Mouse (Mus musculus) heart, adult 2 months (tissue): Measurements from ENCODE around the gene Gm3411. TPM values are rescaled to one million over a fixed set of nuclear protein-coding genes. Genes with fewer than 3 reads are reported as not detected.
"Not testable (repeated sequence)": the region's sequence is repeated elsewhere in the genome, so short reads cannot be mapped to it uniquely, and the experiment has no call there.

ENCODE experiments used
- DNase-seq, 2 experiments: peaks; one replicate each; pipeline ENCODE4 v3.0.0; 2021
- H3K27ac ChIP-seq: fragments of 200-600 bp; 2 replicates; pipeline ENCODE4 v1.8.1; 2022
- H3K27me3 ChIP-seq: fragments of 200-500 bp; 2 replicates; pipeline ENCODE4 v1.6.1; 2012; ENCODE audit warnings: mild to moderate bottlenecking, low read length, inconsistent platforms, mixed read lengths; ENCODE audit not compliant: control insufficient read depth, insufficient read depth
- H3K36me3 ChIP-seq: fragments of 200-500 bp; 2 replicates; pipeline ENCODE4 v1.6.1; 2012; ENCODE audit warnings: low read length, inconsistent platforms; ENCODE audit not compliant: control insufficient read depth, insufficient read depth
- H3K4me1 ChIP-seq: fragments of 200-500 bp; 2 replicates; pipeline ENCODE4 v1.6.1; 2011; ENCODE audit warnings: low read length; ENCODE audit not compliant: control insufficient read depth, insufficient read depth
- H3K4me3 ChIP-seq: fragments of 200-600 bp; 2 replicates; pipeline ENCODE4 v1.8.1; 2022
- H3K79me2 ChIP-seq: fragments of 200-500 bp; replicated peaks from 2 replicates; pipeline ENCODE4 v1.6.1; 2012; ENCODE audit warnings: mild to moderate bottlenecking, inconsistent platforms, low read length, moderate library complexity, mixed read lengths; ENCODE audit not compliant: control insufficient read depth, insufficient read depth
- H3K9ac ChIP-seq: fragments of 200-500 bp; 2 replicates; pipeline ENCODE4 v1.6.1; 2012; ENCODE audit warnings: low read depth, mild to moderate bottlenecking, control low read depth, inconsistent platforms, low read length, mixed read lengths
- WGBS: fragments of 180-500 bp; shearing (Covaris S2); methylation state at CpG from one replicate; pipeline ENCODE4 v1.1.7; 2018; 5-methylcytosine and 5-hydroxymethylcytosine counted together
- intact Hi-C: fragments of 180-260 bp; cut with DNase I; formaldehyde crosslinking; loops from one replicate; pipeline ENCODE4 v1.15.1; 2025
- long read RNA-seq: library from polyadenylated mRNA; stranded (forward); transcript quantifications from one replicate; pipeline ENCODE4 v2.0.0, GENCODE M21; 2021
- polyA plus RNA-seq: library from polyadenylated mRNA; depleted of rRNA; stranded (reverse); fragments of >200 nt; gene quantifications from 2 replicates; pipeline ENCODE4 v1.2.3, GENCODE M21; 2012; rRNA removed
- total RNA-seq, 2 experiments: library from RNA; stranded (reverse); gene quantifications; 2 replicates each; pipeline ENCODE4 v1.2.3; 2021

The Gm3411 gene
- not detected for total RNA-seq
- 0.20 and 1.6 TPM in 2 replicates for polyA plus RNA-seq
- long read RNA-seq: 0 reads

DNA sequence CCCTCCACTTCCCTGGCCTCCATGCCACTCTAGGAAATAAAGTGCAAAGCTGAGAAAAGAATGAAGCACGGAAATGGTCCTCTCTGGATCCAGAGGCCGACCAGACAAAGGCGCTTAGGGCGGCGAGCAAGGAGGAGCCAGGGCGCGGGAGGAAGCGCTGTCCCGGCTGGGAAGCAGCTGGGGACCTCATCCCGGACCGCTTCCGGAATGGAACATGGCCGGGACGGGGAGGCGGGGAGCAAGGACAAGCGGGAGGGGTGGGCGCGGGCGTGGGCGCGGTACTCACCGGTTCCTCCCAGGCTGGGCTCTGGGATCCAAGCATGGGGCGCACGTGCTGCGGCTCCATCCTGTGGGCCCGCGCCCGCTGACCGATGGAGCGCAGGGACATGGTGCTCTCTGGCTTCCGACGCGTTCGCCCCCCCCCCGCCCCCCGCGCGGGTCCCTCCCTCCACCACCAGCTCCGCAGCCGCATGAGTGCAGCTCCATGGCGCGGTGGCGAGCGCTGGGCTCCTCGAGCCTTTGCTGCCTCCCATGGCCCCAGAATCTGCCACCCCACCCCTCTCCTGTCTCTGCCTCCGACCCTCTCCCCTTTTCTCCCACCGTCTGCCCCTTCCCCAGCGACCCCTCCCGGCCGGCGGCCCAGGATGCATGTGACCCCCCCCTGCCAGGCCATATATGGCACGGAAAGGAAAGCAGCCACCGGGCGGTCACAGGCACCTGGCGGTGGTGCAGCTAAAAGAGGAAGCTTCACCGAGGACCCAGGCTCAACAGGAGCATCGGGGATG, at the start of gene Gm3411:
Gm3411 (minus strand) TSS at position 320 of the 785 bp plus-strand sequence.
- H3K9ac ChIP-seq, H3K27me3 ChIP-seq, intact Hi-C loops, H3K36me3 ChIP-seq, H3K4me1 ChIP-seq, H3K79me2 ChIP-seq: not testable (repeated sequence)
- peak; percentile 73 to 79 for DNase-seq
- WGBS: 3% methylated on average over 57 of the region's 57 CpGs
- Histone ChIP-seq H3K4me3 (peak within 1 kb of the TSS; percentile 43), H3K27ac (peak within 1 kb of the TSS; percentile 70)

GRCm38 (mm10) chr14:6304743-6305142, 17.7 kb upstream of the Gm3411 start, which contains the start of gene Gm21103:
Gene Gm21103, minus strand, starts transcription at chr14:6304843.
- WGBS: 64% methylated on average over 2 of the region's 2 CpGs
- not testable (repeated sequence) for H3K27ac ChIP-seq, DNase-seq

GRCm38 (mm10) chr14:6219192-6219591, 67.9 kb downstream of the Gm3411 start, which contains the start of gene Gm21560:
Gene Gm21560, minus strand, starts transcription at chr14:6219292.
- H3K27me3 ChIP-seq, DNase-seq, H3K4me1 ChIP-seq, H3K27ac ChIP-seq, H3K79me2 ChIP-seq, H3K36me3 ChIP-seq, H3K4me3 ChIP-seq, H3K9ac ChIP-seq, intact Hi-C loops: not testable (repeated sequence)
- 51% methylated on average over 2 of the region's 2 CpGs for WGBS

More at GRCm38 (mm10) chr14:6304743-6305142, 17.7 kb upstream of the Gm3411 start, which contains the start of gene Gm21103:
- intact Hi-C loops, H3K9ac ChIP-seq, H3K79me2 ChIP-seq, H3K4me3 ChIP-seq, H3K4me1 ChIP-seq, H3K27me3 ChIP-seq, H3K36me3 ChIP-seq: not testable (repeated sequence)

Other genes starting within 250 kb of the Gm3411 start
- gene Gm6337, start 229.0 kb downstream of the Gm3411 start, total RNA-seq: not detected
- not detected in 2 replicates for gene Gm6337, start 229.0 kb downstream of the Gm3411 start, polyA plus RNA-seq
- under 1 TPM; 0.20 to 0.50 TPM for gene Gm8206, start 193.3 kb downstream of the Gm3411 start, total RNA-seq
- 0.27 and 0.41 TPM in 2 replicates for gene Gm8206, start 193.3 kb downstream of the Gm3411 start, polyA plus RNA-seq
- not detected for gene Gm3468, start 178.6 kb downstream of the Gm3411 start, total RNA-seq
- 0.12 and 0.50 TPM in 2 replicates for gene Gm3468, start 178.6 kb downstream of the Gm3411 start, polyA plus RNA-seq
- gene Gm3476, start 161.4 kb downstream of the Gm3411 start, total RNA-seq: not detected
- not detected in 2 replicates for gene Gm3476, start 161.4 kb downstream of the Gm3411 start, polyA plus RNA-seq
- under 1 TPM in 1 of 2 experiments, not detected in 1; 0.14 TPM for gene Gm21560, start 68.0 kb downstream of the Gm3411 start, total RNA-seq
- not detected in 2 replicates for gene Gm21560, start 68.0 kb downstream of the Gm3411 start, polyA plus RNA-seq
- not detected for gene Gm21103, start 17.6 kb upstream of the Gm3411 start, total RNA-seq
- not detected in 2 replicates for gene Gm21103, start 17.6 kb upstream of the Gm3411 start, polyA plus RNA-seq
- not detected for gene Gm3618, start 56.4 kb upstream of the Gm3411 start, total RNA-seq
- gene Gm3618, start 56.4 kb upstream of the Gm3411 start, polyA plus RNA-seq: not detected in 2 replicates
- gene Gm16440, start 103.1 kb upstream of the Gm3411 start, total RNA-seq: not detected
- not detected in 2 replicates for gene Gm16440, start 103.1 kb upstream of the Gm3411 start, polyA plus RNA-seq
- gene Gm3591, start 125.2 kb upstream of the Gm3411 start, total RNA-seq: under 1 TPM in 1 of 2 experiments, not detected in 1; 0.60 TPM
- gene Gm3591, start 125.2 kb upstream of the Gm3411 start, polyA plus RNA-seq: 0.29 and 0.90 TPM in 2 replicates
- not detected for gene Gm3594, start 157.4 kb upstream of the Gm3411 start, total RNA-seq
- gene Gm3594, start 157.4 kb upstream of the Gm3411 start, polyA plus RNA-seq: not detected in 2 replicates